Mouse (Mus musculus): ENCODE data around the gene Mif4gd. TPM values are rescaled to one million over a fixed set of nuclear protein-coding genes. Genes with fewer than 3 reads are reported as not detected.

The Mif4gd gene
- polyA plus RNA-seq, 1 experiment from 2014 or later = 39.9 TPM

- Histone ChIP-seq H3K4me3 (ENCODE audit: low read depth, low read length) (peak overlapping the region; percentile 62), H3K4me1 (ENCODE audit: insufficient read depth) (peaks cover 19% of the 10 kb centered on the region), H3K9ac (replicated peaks) (peak overlapping the region; percentile 81), H3K27ac (ENCODE audit: low read depth) (peak overlapping the region; percentile 99), H3K9me3 (ENCODE audit: low read length) (no peaks in the 10 kb centered on the region), H3K36me3 (replicated peaks; ENCODE audit: insufficient read depth, low read length) (peaks cover 38% of the 10 kb centered on the region), H3K27me3 (ENCODE audit: insufficient read depth, low read length) (no peaks in the 10 kb centered on the region), H3K4me2 (ENCODE audit: low read depth, low read length) (peak overlapping the region; percentile 97)
- TF ChIP-seq EP300 (IDR thresholded peaks at IDR 0.05; ENCODE audit: low read depth) (no peak), CTCF (IDR thresholded peaks at IDR 0.05; ENCODE audit: low read depth) (peak; percentile 28)
- WGBS (ENCODE audit: insufficient replicate concordance) = under 1% methylated on average over 13 of the region's 13 CpGs
- ATAC-seq (peak; percentile 49), DNase-seq (peak; percentile 84)
These were observed 735 bp downstream of the Mif4gd start for GRCm38 (mm10) chr11:115612059-115612409.

- Histone ChIP-seq H3K4me2 (ENCODE audit: low read depth, low read length) (peak overlapping the region; percentile 97), H3K27ac (ENCODE audit: low read depth) (peak overlapping the region; percentile 16; the same call in 1 of the 2 replicates)
These were observed 1.6 kb downstream of the Mif4gd start for GRCm38 (mm10) chr11:115611173-115611572.

GRCm38 (mm10) chr11:115609576-115609975, 3.2 kb downstream of the Mif4gd start:
- Histone ChIP-seq H3K4me3 (ENCODE audit: low read depth, low read length) (no peak overlapping the region), H3K27ac (ENCODE audit: low read depth) (no peak overlapping the region), H3K9me3 (ENCODE audit: low read length) (no peaks in the 10 kb centered on the region), H3K27me3 (ENCODE audit: insufficient read depth, low read length) (no peaks in the 10 kb centered on the region), H3K4me1 (ENCODE audit: insufficient read depth) (peaks cover 29% of the 10 kb centered on the region), H3K9ac (replicated peaks) (no peak overlapping the region), H3K4me2 (ENCODE audit: low read depth, low read length) (no peak overlapping the region), H3K36me3 (replicated peaks; ENCODE audit: insufficient read depth, low read length) (peaks cover 48% of the 10 kb centered on the region)
- no peak for TF ChIP-seq EP300 (IDR thresholded peaks at IDR 0.05; ENCODE audit: low read depth)
- no peak for TF ChIP-seq CTCF (IDR thresholded peaks at IDR 0.05; ENCODE audit: low read depth)
- ATAC-seq (no peak), DNase-seq (no peak)
- 69% methylated on average over 3 of the region's 3 CpGs for WGBS (ENCODE audit: insufficient replicate concordance)

More at GRCm38 (mm10) chr11:115611173-115611572, 1.6 kb downstream of the Mif4gd start:
- ATAC-seq (no peak), DNase-seq (no peak)
- Histone ChIP-seq H3K9me3 (ENCODE audit: low read length) (no peaks in the 10 kb centered on the region), H3K4me1 (ENCODE audit: insufficient read depth) (peaks cover 19% of the 10 kb centered on the region), H3K9ac (replicated peaks) (peak overlapping the region; percentile 81), H3K36me3 (replicated peaks; ENCODE audit: insufficient read depth, low read length) (peaks cover 44% of the 10 kb centered on the region), H3K27me3 (ENCODE audit: insufficient read depth, low read length) (no peaks in the 10 kb centered on the region), H3K4me3 (ENCODE audit: low read depth, low read length) (no peak overlapping the region)
- TF ChIP-seq EP300 (IDR thresholded peaks at IDR 0.05; ENCODE audit: low read depth) (no peak), CTCF (IDR thresholded peaks at IDR 0.05; ENCODE audit: low read depth) (no peak)
- WGBS (ENCODE audit: insufficient replicate concordance) = 63% methylated on average over 6 of the region's 6 CpGs

GRCm38 (mm10) chr11:115608421-115609399, 4.1 kb downstream of the Mif4gd start:
- Histone ChIP-seq H3K36me3 (replicated peaks; ENCODE audit: insufficient read depth, low read length) (peaks cover 48% of the 10 kb centered on the region), H3K9me3 (ENCODE audit: low read length) (no peaks in the 10 kb centered on the region), H3K4me1 (ENCODE audit: insufficient read depth) (peaks cover 29% of the 10 kb centered on the region), H3K4me3 (ENCODE audit: low read depth, low read length) (no peak overlapping the region), H3K27ac (ENCODE audit: low read depth) (no peak overlapping the region), H3K9ac (replicated peaks) (no peak overlapping the region), H3K4me2 (ENCODE audit: low read depth, low read length) (no peak overlapping the region), H3K27me3 (ENCODE audit: insufficient read depth, low read length) (no peaks in the 10 kb centered on the region)
- DNase-seq (no peak), ATAC-seq (no peak)
- 89% methylated on average over 23 of the region's 23 CpGs for WGBS (ENCODE audit: insufficient replicate concordance)
- TF ChIP-seq CTCF (IDR thresholded peaks at IDR 0.05; ENCODE audit: low read depth) (no peak), EP300 (IDR thresholded peaks at IDR 0.05; ENCODE audit: low read depth) (no peak)

GRCm38 (mm10) chr11:115606733-115607132, 6.0 kb downstream of the Mif4gd start:
- 93% methylated on average over 18 of the region's 18 CpGs for WGBS (ENCODE audit: insufficient replicate concordance)
- no peaks in the 10 kb centered on the region for H3K9me3 ChIP-seq (ENCODE audit: low read length)
- peaks cover 34% of the 10 kb centered on the region for H3K4me1 ChIP-seq (ENCODE audit: insufficient read depth)
- peaks cover 48% of the 10 kb centered on the region for H3K36me3 ChIP-seq (replicated peaks; ENCODE audit: insufficient read depth, low read length)
- ATAC-seq (no peak), DNase-seq (no peak)
- H3K27ac ChIP-seq (ENCODE audit: low read depth) = no peak overlapping the region
- TF ChIP-seq CTCF (IDR thresholded peaks at IDR 0.05; ENCODE audit: low read depth) (no peak), EP300 (IDR thresholded peaks at IDR 0.05; ENCODE audit: low read depth) (no peak)
- no peak overlapping the region for H3K4me3 ChIP-seq (ENCODE audit: low read depth, low read length)
- no peak overlapping the region for H3K9ac ChIP-seq (replicated peaks)
- no peak overlapping the region for H3K4me2 ChIP-seq (ENCODE audit: low read depth, low read length)
- no peaks in the 10 kb centered on the region for H3K27me3 ChIP-seq (ENCODE audit: insufficient read depth, low read length)

DNA sequence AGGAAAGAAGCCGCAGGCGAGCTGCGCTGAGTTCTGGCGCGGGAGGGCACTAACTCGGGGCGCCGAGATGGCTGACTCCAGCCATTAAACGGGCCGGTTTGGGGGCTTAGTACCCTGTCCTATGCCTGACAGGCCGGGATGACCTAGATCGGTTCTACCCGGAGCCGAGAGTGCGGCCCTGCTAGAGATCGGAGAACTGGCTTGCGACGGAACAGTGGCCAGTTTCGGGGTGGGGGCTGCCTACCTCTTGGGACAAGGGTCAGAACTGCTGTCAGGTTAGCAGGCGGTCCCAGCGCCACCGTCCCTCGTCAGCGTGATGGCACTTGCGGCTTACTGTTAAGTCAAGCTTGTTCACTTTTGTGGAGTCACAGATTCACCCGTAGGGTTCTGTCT, 8.5 kb downstream of the Mif4gd start:
- ATAC-seq = peak; percentile 8
- H3K9me3 ChIP-seq (ENCODE audit: low read length) = no peaks in the 10 kb centered on the region
- peak overlapping the region; percentile 95 for H3K4me2 ChIP-seq (ENCODE audit: low read depth, low read length)
- H3K27ac ChIP-seq (ENCODE audit: low read depth) = peak overlapping the region; percentile 95
- H3K4me3 ChIP-seq (ENCODE audit: low read depth, low read length) = peak overlapping the region; percentile 81
- peaks cover 34% of the 10 kb centered on the region for H3K4me1 ChIP-seq (ENCODE audit: insufficient read depth)
- under 1% methylated on average over 24 of the region's 26 CpGs for WGBS (ENCODE audit: insufficient replicate concordance)
- TF ChIP-seq EP300 (IDR thresholded peaks at IDR 0.05; ENCODE audit: low read depth) (no peak), CTCF (IDR thresholded peaks at IDR 0.05; ENCODE audit: low read depth) (no peak)
- H3K27me3 ChIP-seq (ENCODE audit: insufficient read depth, low read length) = no peaks in the 10 kb centered on the region
- DNase-seq = peak; percentile 65
- peaks cover 44% of the 10 kb centered on the region for H3K36me3 ChIP-seq (replicated peaks; ENCODE audit: insufficient read depth, low read length)
- H3K9ac ChIP-seq (replicated peaks) = peak overlapping the region; percentile 94
